Mouse (Mus musculus) liver, embryonic 11.5 days (tissue): Measurements from ENCODE around the gene Tagln2. TPM values are rescaled to one million over a fixed set of nuclear protein-coding genes. Genes with fewer than 3 reads are reported as not detected.

Experiments used
- ATAC-seq: fragments of 200-750 bp; cut with Nextera tagmentation; replicated peaks from 2 replicates; pipeline ENCODE4 v1.8.0; 2017; ENCODE audit warnings: moderate number of reproducible peaks, mild to moderate bottlenecking, moderate TSS enrichment, moderate library complexity; ENCODE audit not compliant: low FRiP score
- DNase-seq: peaks from one replicate; pipeline ENCODE4 v3.0.0-alpha.2; 2017; ENCODE audit warnings: low spot score
- H3K27ac ChIP-seq: fragments of 300-500 bp; sonication (generic); 2 replicates; pipeline ENCODE4 v1.5.1; 2014; ENCODE audit warnings: mild to moderate bottlenecking, low read depth, low read length, control low read depth
- H3K27me3 ChIP-seq: fragments of 300-500 bp; sonication (generic); replicated peaks from 2 replicates; pipeline ENCODE4 v1.6.1; 2014; ENCODE audit warnings: low read length, mixed read lengths; ENCODE audit not compliant: control insufficient read depth, insufficient read depth
- H3K36me3 ChIP-seq: fragments of 300-500 bp; sonication (generic); 2 replicates; pipeline ENCODE4 v1.6.1; 2014; ENCODE audit warnings: mild to moderate bottlenecking, low read length, moderate library complexity, mixed read lengths; ENCODE audit not compliant: control insufficient read depth, insufficient read depth
- H3K4me1 ChIP-seq: fragments of 300-500 bp; sonication (generic); replicated peaks from 2 replicates; pipeline ENCODE4 v1.6.1; 2014; ENCODE audit warnings: low read length, mixed read lengths; ENCODE audit not compliant: control insufficient read depth, insufficient read depth
- H3K4me2 ChIP-seq: fragments of 300-500 bp; sonication (generic); 2 replicates; pipeline ENCODE4 v1.6.1; 2014; ENCODE audit warnings: mild to moderate bottlenecking, control low read depth, moderate library complexity
- H3K4me3 ChIP-seq: fragments of 300-500 bp; sonication (generic); 2 replicates; pipeline ENCODE4 v1.5.1; 2014; ENCODE audit warnings: low read depth, low read length, control low read depth
- H3K9ac ChIP-seq: fragments of 300-500 bp; sonication (generic); 2 replicates; pipeline ENCODE4 v1.6.1; 2014; ENCODE audit warnings: low read depth, low read length, control low read depth
- H3K9me3 ChIP-seq: fragments of 300-500 bp; sonication (generic); 2 replicates; pipeline ENCODE4 v1.6.1; 2016; ENCODE audit warnings: low read length, inconsistent platforms, mixed read lengths; ENCODE audit not compliant: control insufficient read depth
- WGBS: fragments of 180-500 bp; shearing (Covaris S2); extraction: QIAGEN DNeasy Blood & Tissue Kit; methylation state at CpG from one replicate; pipeline ENCODE4 v1.1.7; 2014; 5-methylcytosine and 5-hydroxymethylcytosine counted together
- polyA plus RNA-seq: library from polyadenylated mRNA; unstranded; fragments of >200 nt; fragmentation: Nextera tagmentation; extraction: Ambion mirVana; gene quantifications from 2 replicates; pipeline ENCODE4 v1.2.1, GENCODE M21; 2014

The Tagln2 gene
- polyA plus RNA-seq, 1 experiment from 2014 or later = 257 TPM

- DNase-seq (peak; percentile 52), ATAC-seq (peak; percentile 52)
- Histone ChIP-seq H3K27me3 (no peaks in the 10 kb centered on the region), H3K9ac (peak overlapping the region; percentile 50; the same call in 1 of the 2 replicates), H3K27ac (peak overlapping the region; percentile 86), H3K4me2 (peak overlapping the region; percentile 64), H3K4me1 (peaks cover 34% of the 10 kb centered on the region), H3K9me3 (peaks cover 3% of the 10 kb centered on the region), H3K36me3 (no peaks in the 10 kb centered on the region; the same call in 1 of the 2 replicates), H3K4me3 (peak overlapping the region; percentile 31)
- WGBS = 12% methylated on average over 13 of the region's 13 CpGs
These were observed 13.1 kb downstream of the Tagln2 start for GRCm38 (mm10) chr1:172512962-172513361.

GRCm38 (mm10) chr1:172513525-172514212 lies 13.8 kb downstream of the Tagln2 start:
- Histone ChIP-seq H3K4me3 (peak overlapping the region; percentile 31), H3K36me3 (no peaks in the 10 kb centered on the region), H3K9ac (peak overlapping the region; percentile 50; the same call in 1 of the 2 replicates), H3K27me3 (no peaks in the 10 kb centered on the region), H3K4me1 (peaks cover 30% of the 10 kb centered on the region), H3K27ac (peak overlapping the region; percentile 86), H3K4me2 (peak overlapping the region; percentile 64), H3K9me3 (peaks cover 4% of the 10 kb centered on the region)
- WGBS = 28% methylated on average over 17 of the region's 17 CpGs
- peak; percentile 72 for ATAC-seq
- DNase-seq = peak; percentile 70

GRCm38 (mm10) chr1:172514213-172514529 lies 14.3 kb downstream of the Tagln2 start:
- peak overlapping the region; percentile 86 for H3K27ac ChIP-seq
- H3K4me1 ChIP-seq = peaks cover 30% of the 10 kb centered on the region
- no peaks in the 10 kb centered on the region for H3K27me3 ChIP-seq
- no peak overlapping the region for H3K9ac ChIP-seq
- peak overlapping the region; percentile 10; the same call in 1 of the 2 replicates for H3K4me3 ChIP-seq
- H3K9me3 ChIP-seq = peaks cover 4% of the 10 kb centered on the region
- WGBS = 34% methylated on average over 4 of the region's 4 CpGs
- no peak for DNase-seq
- H3K36me3 ChIP-seq = no peaks in the 10 kb centered on the region
- peak overlapping the region; percentile 64 for H3K4me2 ChIP-seq
- no peak for ATAC-seq

GRCm38 (mm10) chr1:172514551-172515268 lies 14.9 kb downstream of the Tagln2 start:
- ATAC-seq = no peak
- Histone ChIP-seq H3K4me1 (peaks cover 30% of the 10 kb centered on the region), H3K27me3 (no peaks in the 10 kb centered on the region), H3K4me3 (no peak overlapping the region), H3K36me3 (no peaks in the 10 kb centered on the region), H3K27ac (peak overlapping the region; percentile 86), H3K4me2 (peak overlapping the region; percentile 64), H3K9ac (no peak overlapping the region), H3K9me3 (peaks cover 4% of the 10 kb centered on the region)
- no peak for DNase-seq
- WGBS = 59% methylated on average over 7 of the region's 7 CpGs

GRCm38 (mm10) chr1:172515396-172515795 lies 15.5 kb downstream of the Tagln2 start:
- DNase-seq (no peak), ATAC-seq (0 out of 2 replicates have a peak, but pooled peaks have one; percentile 11)
- Histone ChIP-seq H3K4me1 (peaks cover 34% of the 10 kb centered on the region), H3K9ac (no peak overlapping the region), H3K27ac (peak overlapping the region; percentile 49; the same call in 1 of the 2 replicates), H3K36me3 (no peaks in the 10 kb centered on the region), H3K4me2 (no peak overlapping the region), H3K27me3 (no peaks in the 10 kb centered on the region), H3K9me3 (peaks cover 4% of the 10 kb centered on the region), H3K4me3 (no peak overlapping the region)
- WGBS = 57% methylated on average over 1 of the region's 1 CpGs

- 71% methylated on average over 4 of the region's 4 CpGs for WGBS
- H3K9ac ChIP-seq = no peak overlapping the region
- H3K4me3 ChIP-seq = no peak overlapping the region
- H3K4me2 ChIP-seq = no peak overlapping the region
- H3K9me3 ChIP-seq = peaks cover 4% of the 10 kb centered on the region
- DNase-seq = no peak
- peaks cover 7% of the 10 kb centered on the region; the same call in 1 of the 2 replicates for H3K27me3 ChIP-seq
- ATAC-seq = no peak
- H3K4me1 ChIP-seq = peaks cover 33% of the 10 kb centered on the region
- no peaks in the 10 kb centered on the region for H3K36me3 ChIP-seq
- H3K27ac ChIP-seq = no peak overlapping the region
These were observed 18.2 kb downstream of the Tagln2 start for GRCm38 (mm10) chr1:172518013-172518412.

- H3K4me3 ChIP-seq = no peak overlapping the region
- DNase-seq (no peak), ATAC-seq (no peak)
- 59% methylated on average over 6 of the region's 6 CpGs for WGBS
- peaks cover 19% of the 10 kb centered on the region for H3K4me1 ChIP-seq
- peaks cover 4% of the 10 kb centered on the region for H3K9me3 ChIP-seq
- H3K9ac ChIP-seq = no peak overlapping the region
- no peaks in the 10 kb centered on the region for H3K36me3 ChIP-seq
- H3K4me2 ChIP-seq = no peak overlapping the region
- no peak overlapping the region for H3K27ac ChIP-seq
- peaks cover 7% of the 10 kb centered on the region; the same call in 1 of the 2 replicates for H3K27me3 ChIP-seq
These were observed 19.8 kb downstream of the Tagln2 start for GRCm38 (mm10) chr1:172519644-172520043.

GRCm38 (mm10) chr1:172520576-172521440 lies 21.0 kb downstream of the Tagln2 start, which contains the start of gene Cfap45:
Gene Cfap45, plus strand, starts transcription at chr1:172520801.
- H3K9ac ChIP-seq = no peak within 1 kb of the TSS
- H3K4me1 ChIP-seq = peaks cover 13% of the 10 kb centered on the region; the same call in 1 of the 2 replicates
- peak; percentile 79 for DNase-seq
- H3K27me3 ChIP-seq = peaks cover 7% of the 10 kb centered on the region; the same call in 1 of the 2 replicates
- peak within 1 kb of the TSS; percentile 37 for H3K4me3 ChIP-seq
- 5% methylated on average over 28 of the region's 28 CpGs for WGBS
- peak; percentile 76 for ATAC-seq
- peak within 1 kb of the TSS; percentile 61 for H3K4me2 ChIP-seq
- no peaks in the 10 kb centered on the region for H3K36me3 ChIP-seq
- peaks cover 4% of the 10 kb centered on the region for H3K9me3 ChIP-seq
- no peak within 1 kb of the TSS for H3K27ac ChIP-seq
